Mouse (Mus musculus): ENCODE results near the gene Cxcl12. TPM values are rescaled to one million over a fixed set of nuclear protein-coding genes. Genes with fewer than 3 reads are reported as not detected.

Cxcl12 gene
- polyA plus RNA-seq, 1 experiment from 2014 or later: 157 TPM

DNA sequence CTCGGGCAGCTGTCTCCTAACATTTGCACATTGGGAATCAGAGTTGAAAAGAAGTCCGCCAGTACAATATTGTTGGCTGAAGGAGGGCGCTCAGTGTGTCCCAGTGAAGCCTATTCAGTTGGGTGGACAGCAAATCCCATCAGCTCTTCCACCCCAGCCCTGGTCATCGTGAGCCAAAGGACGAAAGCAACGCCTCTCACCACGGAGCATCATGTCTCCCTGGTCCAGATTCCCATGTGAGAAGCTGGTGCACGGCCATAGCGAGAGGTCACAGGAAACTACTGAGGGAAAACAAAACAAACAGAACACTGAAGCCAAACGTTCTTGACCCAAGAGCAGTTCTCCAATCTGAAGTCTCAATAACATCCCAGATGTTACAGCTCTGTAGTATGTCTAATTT, 21.4 kb upstream of the Cxcl12 start:
- Histone ChIP-seq H3K4me1 (ENCODE audit: control insufficient read depth, insufficient read depth, low read length) (no peaks in the 10 kb centered on the region), H3K4me2 (no peak overlapping the region), H3K36me3 (ENCODE audit: control insufficient read depth, insufficient read depth, low read length) (no peaks in the 10 kb centered on the region), H3K27me3 (ENCODE audit: control insufficient read depth, insufficient read depth, low read length) (peaks cover 5% of the 10 kb centered on the region), H3K9ac (ENCODE audit: low read depth, low read length) (no peak overlapping the region), H3K4me3 (ENCODE audit: low read depth, low read length) (no peak overlapping the region), H3K27ac (ENCODE audit: low read depth, low read length) (no peak overlapping the region), H3K9me3 (replicated peaks; ENCODE audit: control insufficient read depth, low read length) (no peaks in the 10 kb centered on the region)
- no peak for ATAC-seq (replicated peaks; ENCODE audit: insufficient number of reproducible peaks, low FRiP score, low TSS enrichment)
- WGBS (ENCODE audit: insufficient replicate concordance): 72% methylated on average over 10 of the region's 10 CpGs

DNA sequence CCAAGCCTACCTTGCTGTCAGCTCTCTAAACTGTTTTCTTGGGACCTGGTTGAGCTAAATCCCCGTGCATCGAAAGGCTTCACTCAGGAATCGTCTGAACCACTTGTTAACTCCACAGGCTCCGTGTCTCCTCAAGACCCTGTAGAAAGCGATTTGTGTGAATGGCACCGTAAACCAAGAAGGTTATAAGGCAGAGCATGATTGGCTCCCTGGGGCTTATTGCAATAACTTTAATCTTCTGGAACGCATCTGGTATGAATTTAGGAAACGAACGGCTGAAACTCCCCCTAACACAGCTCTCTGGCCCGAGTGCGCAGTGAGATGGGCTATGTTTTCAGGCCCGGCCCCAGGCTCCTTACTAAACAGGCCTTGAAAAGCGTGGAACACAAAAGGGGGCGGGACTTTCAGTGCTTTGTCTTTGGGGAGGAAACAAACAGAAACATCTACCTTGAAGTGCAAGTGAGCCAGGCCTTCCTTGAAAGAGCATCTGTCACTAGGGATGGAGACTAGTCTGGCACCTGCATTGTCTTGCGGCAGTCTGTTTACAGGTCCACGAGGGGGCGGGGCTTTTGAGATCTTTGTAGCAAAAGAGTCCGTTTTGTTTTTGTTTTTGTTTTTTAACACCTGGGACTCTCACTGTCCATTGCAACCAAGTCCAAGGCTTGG, 16.7 kb upstream of the Cxcl12 start:
- Histone ChIP-seq H3K9me3 (replicated peaks; ENCODE audit: control insufficient read depth, low read length) (no peaks in the 10 kb centered on the region), H3K4me3 (ENCODE audit: low read depth, low read length) (no peak overlapping the region), H3K9ac (ENCODE audit: low read depth, low read length) (no peak overlapping the region), H3K4me2 (no peak overlapping the region), H3K27ac (ENCODE audit: low read depth, low read length) (no peak overlapping the region), H3K4me1 (ENCODE audit: control insufficient read depth, insufficient read depth, low read length) (no peaks in the 10 kb centered on the region), H3K27me3 (ENCODE audit: control insufficient read depth, insufficient read depth, low read length) (peaks cover 26% of the 10 kb centered on the region), H3K36me3 (ENCODE audit: control insufficient read depth, insufficient read depth, low read length) (no peaks in the 10 kb centered on the region)
- 22% methylated on average over 18 of the region's 18 CpGs for WGBS (ENCODE audit: insufficient replicate concordance)
- ATAC-seq (replicated peaks; ENCODE audit: insufficient number of reproducible peaks, low FRiP score, low TSS enrichment): no peak

DNA sequence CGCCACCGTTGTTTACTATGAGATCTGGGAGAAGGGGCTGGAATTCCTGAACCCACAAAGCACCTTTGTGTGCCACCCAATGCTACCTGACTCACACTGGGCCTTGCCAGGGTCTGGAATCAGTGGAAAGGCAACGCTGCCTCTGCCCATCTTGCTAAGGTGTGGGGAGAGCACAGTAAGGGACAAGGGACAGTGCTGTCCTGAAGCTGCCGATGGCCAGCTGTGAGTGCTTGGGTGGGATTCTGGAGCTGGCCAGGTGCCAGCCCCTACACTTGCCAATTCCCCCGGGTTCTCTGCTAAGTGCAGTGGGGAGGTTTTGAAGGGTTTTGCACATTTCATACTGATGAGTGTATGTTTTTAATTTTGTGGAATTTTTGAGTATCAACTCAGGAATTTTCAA, 15.3 kb upstream of the Cxcl12 start:
- Histone ChIP-seq H3K9ac (ENCODE audit: low read depth, low read length) (no peak overlapping the region), H3K36me3 (ENCODE audit: control insufficient read depth, insufficient read depth, low read length) (no peaks in the 10 kb centered on the region), H3K9me3 (replicated peaks; ENCODE audit: control insufficient read depth, low read length) (no peaks in the 10 kb centered on the region), H3K4me2 (no peak overlapping the region), H3K27ac (ENCODE audit: low read depth, low read length) (no peak overlapping the region), H3K4me1 (ENCODE audit: control insufficient read depth, insufficient read depth, low read length) (no peaks in the 10 kb centered on the region), H3K27me3 (ENCODE audit: control insufficient read depth, insufficient read depth, low read length) (peaks cover 26% of the 10 kb centered on the region), H3K4me3 (ENCODE audit: low read depth, low read length) (no peak overlapping the region)
- WGBS (ENCODE audit: insufficient replicate concordance): 55% methylated on average over 5 of the region's 5 CpGs
- no peak for ATAC-seq (replicated peaks; ENCODE audit: insufficient number of reproducible peaks, low FRiP score, low TSS enrichment)

GRCm38 (mm10) chr6:117156846-117157245, 11.5 kb upstream of the Cxcl12 start:
- Histone ChIP-seq H3K27me3 (ENCODE audit: control insufficient read depth, insufficient read depth, low read length) (peaks cover 25% of the 10 kb centered on the region), H3K4me2 (no peak overlapping the region), H3K9me3 (replicated peaks; ENCODE audit: control insufficient read depth, low read length) (no peaks in the 10 kb centered on the region), H3K4me1 (ENCODE audit: control insufficient read depth, insufficient read depth, low read length) (no peaks in the 10 kb centered on the region), H3K4me3 (ENCODE audit: low read depth, low read length) (no peak overlapping the region), H3K36me3 (ENCODE audit: control insufficient read depth, insufficient read depth, low read length) (no peaks in the 10 kb centered on the region), H3K27ac (ENCODE audit: low read depth, low read length) (no peak overlapping the region), H3K9ac (ENCODE audit: low read depth, low read length) (no peak overlapping the region)
- ATAC-seq (replicated peaks; ENCODE audit: insufficient number of reproducible peaks, low FRiP score, low TSS enrichment): no peak
- 61% methylated on average over 4 of the region's 4 CpGs for WGBS (ENCODE audit: insufficient replicate concordance)

DNA sequence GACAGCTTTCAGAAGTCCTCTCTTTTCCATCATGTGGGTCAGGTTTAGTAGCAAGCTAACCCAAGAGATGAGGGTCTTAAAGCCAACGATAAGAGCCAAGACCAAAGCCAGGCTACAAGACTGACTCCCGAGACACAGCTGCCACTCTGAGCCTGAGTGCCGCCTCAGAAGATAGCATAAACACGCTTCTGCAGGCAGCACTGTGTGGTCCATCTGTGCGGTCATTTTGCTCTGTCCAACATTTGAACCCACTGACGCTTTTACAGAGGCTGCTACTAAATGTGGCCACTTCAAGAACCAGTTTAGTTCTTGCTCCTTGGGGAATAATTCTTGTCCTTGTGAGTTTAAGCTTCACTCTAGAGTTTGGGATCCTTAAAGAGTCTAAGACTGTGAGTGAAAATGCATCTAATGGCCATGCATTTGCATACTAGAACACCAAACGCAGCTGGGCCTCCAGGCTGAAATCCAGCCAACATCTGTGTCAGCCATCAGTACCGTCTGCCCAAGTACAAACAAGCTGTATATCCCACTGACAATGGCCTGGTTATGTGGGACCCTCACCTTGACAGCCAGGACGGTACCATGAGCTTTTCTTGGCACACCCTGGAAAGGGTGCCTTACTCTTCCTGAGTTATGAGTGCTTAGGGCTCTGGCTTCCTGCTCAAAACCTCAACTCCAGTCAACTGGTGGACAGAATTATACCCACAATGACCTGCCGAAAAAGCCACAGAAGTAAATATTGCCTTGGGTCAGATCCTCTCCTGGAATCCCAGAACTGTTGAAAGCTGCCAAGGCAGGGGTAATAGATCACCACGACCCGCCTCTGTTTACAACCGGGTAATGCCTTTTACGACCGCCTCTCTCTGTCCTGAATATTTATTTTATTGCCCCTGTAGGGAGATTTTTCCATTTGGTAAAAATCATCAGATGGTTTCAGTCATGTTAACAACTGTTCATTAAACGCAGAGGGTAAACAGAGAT, 8.3 kb upstream of the Cxcl12 start:
- H3K9ac ChIP-seq (ENCODE audit: low read depth, low read length): no peak overlapping the region
- peaks cover 5% of the 10 kb centered on the region; the same call in 1 of the 2 replicates for H3K27me3 ChIP-seq (ENCODE audit: control insufficient read depth, insufficient read depth, low read length)
- 70% methylated on average over 16 of the region's 16 CpGs for WGBS (ENCODE audit: insufficient replicate concordance)
- no peak overlapping the region for H3K27ac ChIP-seq (ENCODE audit: low read depth, low read length)
- no peak for ATAC-seq (replicated peaks; ENCODE audit: insufficient number of reproducible peaks, low FRiP score, low TSS enrichment)
- no peaks in the 10 kb centered on the region for H3K4me1 ChIP-seq (ENCODE audit: control insufficient read depth, insufficient read depth, low read length)
- H3K9me3 ChIP-seq (replicated peaks; ENCODE audit: control insufficient read depth, low read length): no peaks in the 10 kb centered on the region
- H3K4me2 ChIP-seq: no peak overlapping the region
- no peak overlapping the region for H3K4me3 ChIP-seq (ENCODE audit: low read depth, low read length)
- H3K36me3 ChIP-seq (ENCODE audit: control insufficient read depth, insufficient read depth, low read length): no peaks in the 10 kb centered on the region

DNA sequence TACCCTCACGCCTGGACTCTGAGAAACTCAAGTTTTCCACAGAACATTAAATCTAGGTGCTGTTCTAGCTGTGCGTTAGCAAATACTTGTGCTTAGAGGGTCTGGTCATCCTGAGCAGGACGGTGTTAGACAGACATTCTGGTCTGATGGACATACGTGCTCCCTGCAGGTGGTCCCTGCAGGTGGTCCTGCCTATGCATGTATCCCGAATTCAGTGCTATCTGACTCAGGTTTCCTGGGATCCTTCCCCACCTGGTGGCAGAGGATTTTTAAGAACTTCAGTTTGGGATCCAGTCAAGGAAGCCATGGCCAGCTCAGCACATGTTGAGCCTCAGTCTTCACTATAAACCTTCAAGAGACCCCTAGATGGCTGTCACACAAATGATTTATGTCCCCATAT, 4.8 kb upstream of the Cxcl12 start:
- Histone ChIP-seq H3K4me2 (no peak overlapping the region), H3K4me3 (ENCODE audit: low read depth, low read length) (no peak overlapping the region), H3K9ac (ENCODE audit: low read depth, low read length) (no peak overlapping the region), H3K9me3 (replicated peaks; ENCODE audit: control insufficient read depth, low read length) (no peaks in the 10 kb centered on the region), H3K27ac (ENCODE audit: low read depth, low read length) (no peak overlapping the region), H3K4me1 (ENCODE audit: control insufficient read depth, insufficient read depth, low read length) (peaks cover 4% of the 10 kb centered on the region; the same call in 1 of the 2 replicates), H3K36me3 (ENCODE audit: control insufficient read depth, insufficient read depth, low read length) (no peaks in the 10 kb centered on the region), H3K27me3 (ENCODE audit: control insufficient read depth, insufficient read depth, low read length) (peaks cover 24% of the 10 kb centered on the region)
- WGBS (ENCODE audit: insufficient replicate concordance): 66% methylated on average over 5 of the region's 5 CpGs
- no peak for ATAC-seq (replicated peaks; ENCODE audit: insufficient number of reproducible peaks, low FRiP score, low TSS enrichment)

GRCm38 (mm10) chr6:117166581-117167425, 1.5 kb upstream of the Cxcl12 start:
- no peaks in the 10 kb centered on the region for H3K36me3 ChIP-seq (ENCODE audit: control insufficient read depth, insufficient read depth, low read length)
- H3K9me3 ChIP-seq (replicated peaks; ENCODE audit: control insufficient read depth, low read length): no peaks in the 10 kb centered on the region
- H3K4me2 ChIP-seq: peak overlapping the region; percentile 81
- 3% methylated on average over 16 of the region's 16 CpGs for WGBS (ENCODE audit: insufficient replicate concordance)
- H3K27me3 ChIP-seq (ENCODE audit: control insufficient read depth, insufficient read depth, low read length): peaks cover 45% of the 10 kb centered on the region
- H3K4me3 ChIP-seq (ENCODE audit: low read depth, low read length): peak overlapping the region; percentile 53
- no peak overlapping the region for H3K27ac ChIP-seq (ENCODE audit: low read depth, low read length)
- H3K4me1 ChIP-seq (ENCODE audit: control insufficient read depth, insufficient read depth, low read length): peaks cover 6% of the 10 kb centered on the region; the same call in 1 of the 2 replicates
- H3K9ac ChIP-seq (ENCODE audit: low read depth, low read length): 0 out of 2 replicates have a peak overlapping the region, but pooled peaks have one; percentile 5
- ATAC-seq (replicated peaks; ENCODE audit: insufficient number of reproducible peaks, low FRiP score, low TSS enrichment): no peak; the same call in 1 of the 2 replicates

DNA sequence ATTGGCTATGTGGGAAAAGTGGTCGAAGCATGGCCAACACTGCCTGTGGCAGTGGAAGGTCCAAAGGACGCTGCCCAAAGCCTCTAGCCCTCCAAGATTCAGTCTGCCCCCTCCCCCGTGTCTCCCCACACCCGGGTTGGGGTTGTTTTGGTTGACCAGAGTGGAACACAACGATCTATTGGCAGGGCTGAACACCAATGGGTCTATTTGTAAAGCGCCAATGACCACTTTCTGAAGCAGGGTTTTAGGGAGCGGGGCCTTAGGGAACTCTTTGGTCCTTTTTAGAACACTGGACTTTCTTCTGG, 957 bp upstream of the Cxcl12 start:
- H3K36me3 ChIP-seq (ENCODE audit: control insufficient read depth, insufficient read depth, low read length): no peaks in the 10 kb centered on the region
- H3K27me3 ChIP-seq (ENCODE audit: control insufficient read depth, insufficient read depth, low read length): peaks cover 45% of the 10 kb centered on the region
- no peak overlapping the region for H3K27ac ChIP-seq (ENCODE audit: low read depth, low read length)
- WGBS (ENCODE audit: insufficient replicate concordance): 14% methylated on average over 7 of the region's 7 CpGs
- ATAC-seq (replicated peaks; ENCODE audit: insufficient number of reproducible peaks, low FRiP score, low TSS enrichment): no peak
- peaks cover 6% of the 10 kb centered on the region; the same call in 1 of the 2 replicates for H3K4me1 ChIP-seq (ENCODE audit: control insufficient read depth, insufficient read depth, low read length)
- H3K9ac ChIP-seq (ENCODE audit: low read depth, low read length): no peak overlapping the region
- peak overlapping the region; percentile 81 for H3K4me2 ChIP-seq
- H3K4me3 ChIP-seq (ENCODE audit: low read depth, low read length): peak overlapping the region; percentile 53
- no peaks in the 10 kb centered on the region for H3K9me3 ChIP-seq (replicated peaks; ENCODE audit: control insufficient read depth, low read length)
